Mouse (Mus musculus): ENCODE results near the gene Elf4.

Elf4 gene

GRCm38 (mm10) chrX:48436082-48436481 is 26.9 kb downstream of the Elf4 start:
- 97% methylated on average over 6 of the region's 7 CpGs for WGBS

GRCm38 (mm10) chrX:48435477-48435900 is 27.4 kb downstream of the Elf4 start:
- 62% methylated on average over 9 of the region's 9 CpGs for WGBS

- WGBS: 100% methylated on average over 1 of the region's 1 CpGs
Measured at GRCm38 (mm10) chrX:48434251-48434650, 28.7 kb downstream of the Elf4 start.

- WGBS: 59% methylated on average over 6 of the region's 6 CpGs
Measured at GRCm38 (mm10) chrX:48433527-48433899, 29.4 kb downstream of the Elf4 start.

GRCm38 (mm10) chrX:48432599-48433526 is 30.1 kb downstream of the Elf4 start:
- 77% methylated on average over 15 of the region's 15 CpGs for WGBS

GRCm38 (mm10) chrX:48429538-48429937 is 33.4 kb downstream of the Elf4 start:
- WGBS: 63% methylated on average over 6 of the region's 6 CpGs

GRCm38 (mm10) chrX:48428642-48429041 is 34.3 kb downstream of the Elf4 start:
- WGBS: 84% methylated on average over 8 of the region's 8 CpGs

- WGBS: 82% methylated on average over 6 of the region's 6 CpGs
Measured at GRCm38 (mm10) chrX:48428241-48428640, 34.7 kb downstream of the Elf4 start.

GRCm38 (mm10) chrX:48425280-48425679 is 37.7 kb downstream of the Elf4 start:
- WGBS: 60% methylated on average over 7 of the region's 7 CpGs

GRCm38 (mm10) chrX:48424583-48424982 is 38.3 kb downstream of the Elf4 start:
- WGBS: 45% methylated on average over 3 of the region's 3 CpGs

GRCm38 (mm10) chrX:48423671-48424070 is 39.3 kb downstream of the Elf4 start:
- 85% methylated on average over 1 of the region's 1 CpGs for WGBS

GRCm38 (mm10) chrX:48422986-48423385 is 39.9 kb downstream of the Elf4 start:
- WGBS: 28% methylated on average over 4 of the region's 4 CpGs

GRCm38 (mm10) chrX:48418417-48418816 is 44.5 kb downstream of the Elf4 start:
- WGBS: 98% methylated on average over 2 of the region's 2 CpGs

- WGBS: 78% methylated on average over 5 of the region's 5 CpGs
Measured at GRCm38 (mm10) chrX:48414291-48414690, 48.6 kb downstream of the Elf4 start.

- 65% methylated on average over 6 of the region's 6 CpGs for WGBS
Measured at GRCm38 (mm10) chrX:48412629-48413028, 50.3 kb downstream of the Elf4 start.

- WGBS: 14% methylated on average over 7 of the region's 7 CpGs
Measured at GRCm38 (mm10) chrX:48410388-48410776, 52.5 kb downstream of the Elf4 start.

- 4% methylated on average over 35 of the region's 36 CpGs for WGBS
Measured at GRCm38 (mm10) chrX:48409611-48410387, 53.1 kb downstream of the Elf4 start.

GRCm38 (mm10) chrX:48405141-48405540 is 57.8 kb downstream of the Elf4 start:
- 64% methylated on average over 3 of the region's 3 CpGs for WGBS

GRCm38 (mm10) chrX:48399994-48400393 is 62.9 kb downstream of the Elf4 start:
- 85% methylated on average over 4 of the region's 4 CpGs for WGBS

GRCm38 (mm10) chrX:48389380-48389779 is 73.6 kb downstream of the Elf4 start:
- 91% methylated on average over 6 of the region's 6 CpGs for WGBS

GRCm38 (mm10) chrX:48385927-48386326 is 77.0 kb downstream of the Elf4 start:
- 29% methylated on average over 3 of the region's 4 CpGs for WGBS

GRCm38 (mm10) chrX:48383643-48384042 is 79.3 kb downstream of the Elf4 start:
- WGBS: 42% methylated on average over 7 of the region's 7 CpGs

GRCm38 (mm10) chrX:48367841-48368240 is 95.1 kb downstream of the Elf4 start:
- 75% methylated on average over 9 of the region's 9 CpGs for WGBS

Measured in cerebral cortex, adult 2 months (tissue).